Mouse (Mus musculus) heart, embryonic 12.5 days (tissue): ENCODE data around the gene R3hdm2. TPM values are rescaled to one million over a fixed set of nuclear protein-coding genes. Genes with fewer than 3 reads are reported as not detected.
A peak's percentile ranks its signal among the peaks of the same experiment; 100 is the strongest.

Source experiments
- ATAC-seq: fragments of 200-750 bp; cut with Nextera tagmentation; 2 replicates; pipeline ENCODE4 v1.8.0; 2017; ENCODE audit warnings: moderate TSS enrichment, moderate library complexity; ENCODE audit not compliant: insufficient number of reproducible peaks, low FRiP score
- H3K27ac ChIP-seq: fragments of 300-500 bp; sonication (generic); 2 replicates; pipeline ENCODE4 v1.5.1; 2016; ENCODE audit warnings: mild to moderate bottlenecking, moderate library complexity; ENCODE audit not compliant: poor library complexity, severe bottlenecking
- H3K27me3 ChIP-seq: fragments of 300-500 bp; sonication (generic); replicated peaks from 2 replicates; pipeline ENCODE4 v1.6.1; 2016; ENCODE audit warnings: mild to moderate bottlenecking, moderate library complexity
- H3K36me3 ChIP-seq: fragments of 300-500 bp; sonication (generic); 2 replicates; pipeline ENCODE4 v1.6.1; 2016; ENCODE audit warnings: mild to moderate bottlenecking, moderate library complexity
- H3K4me1 ChIP-seq: fragments of 300-500 bp; sonication (generic); replicated peaks from 2 replicates; pipeline ENCODE4 v1.6.1; 2016; ENCODE audit warnings: mild to moderate bottlenecking
- H3K4me2 ChIP-seq: fragments of 300-500 bp; sonication (generic); 2 replicates; pipeline ENCODE4 v1.6.1; 2016; ENCODE audit warnings: mild to moderate bottlenecking, moderate library complexity
- H3K4me3 ChIP-seq: fragments of 300-500 bp; sonication (generic); 2 replicates; pipeline ENCODE4 v1.5.1; 2016; ENCODE audit warnings: mild to moderate bottlenecking
- H3K9ac ChIP-seq: fragments of 300-500 bp; sonication (generic); 2 replicates; pipeline ENCODE4 v1.6.1; 2016; ENCODE audit warnings: mild to moderate bottlenecking, moderate library complexity
- H3K9me3 ChIP-seq: fragments of 300-500 bp; sonication (generic); replicated peaks from 2 replicates; pipeline ENCODE4 v1.6.1; 2016; ENCODE audit warnings: mild to moderate bottlenecking, moderate library complexity
- WGBS: fragments of 180-500 bp; shearing (Covaris S2); methylation state at CpG from one replicate; pipeline ENCODE4 v1.1.7; 2016; 5-methylcytosine and 5-hydroxymethylcytosine counted together
- polyA plus RNA-seq: library from polyadenylated mRNA; unstranded; fragments of >200 nt; fragmentation: Nextera tagmentation; extraction: Ambion mirVana; gene quantifications from 2 replicates; pipeline ENCODE4 v1.2.1, GENCODE M21; 2016

The R3hdm2 gene
- polyA plus RNA-seq, result 35.8 and 36.6 TPM in 2 replicates

DNA sequence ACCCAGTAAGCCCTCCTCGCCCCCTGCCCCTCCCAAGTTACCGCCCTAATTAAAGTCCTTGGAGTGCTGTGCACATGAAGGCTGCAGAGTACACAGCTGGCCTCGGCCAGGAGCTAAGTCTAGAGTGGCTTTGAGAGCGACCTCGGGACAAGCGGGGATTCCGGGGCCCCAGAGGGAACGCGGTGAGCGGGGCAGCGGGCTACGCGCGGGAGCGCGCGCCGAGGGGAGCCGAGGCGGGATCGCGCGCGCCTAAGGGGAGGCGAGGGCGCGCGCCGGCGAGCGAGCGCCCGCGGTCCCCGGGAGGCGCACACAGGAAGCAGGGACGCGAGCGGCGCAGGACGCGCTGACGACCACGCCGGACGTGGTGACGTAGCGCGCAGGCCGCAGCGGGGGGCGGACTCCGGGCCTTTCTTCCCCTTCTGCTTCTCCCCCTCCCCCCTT is at the start of gene R3hdm2:
TSS of gene R3hdm2 (plus strand) at position 77 of the 441 bp plus-strand sequence.
- under 1% methylated on average over 53 of the region's 53 CpGs for WGBS
- peak; percentile 96 for ATAC-seq
- peak within 1 kb of the TSS; percentile 93 for H3K27ac ChIP-seq
- H3K9ac ChIP-seq, result peak within 1 kb of the TSS; percentile 83
- 0 out of 2 replicates have a peak, but pooled peaks cover 2% of the 10 kb centered on the region for H3K9me3 ChIP-seq
- H3K27me3 ChIP-seq, result no peaks in the 10 kb centered on the region
- H3K4me3 ChIP-seq, result peak within 1 kb of the TSS; percentile 64
- H3K36me3 ChIP-seq, result no peaks in the 10 kb centered on the region
- peak within 1 kb of the TSS; percentile 76 for H3K4me2 ChIP-seq
- peaks cover 16% of the 10 kb centered on the region for H3K4me1 ChIP-seq

DNA sequence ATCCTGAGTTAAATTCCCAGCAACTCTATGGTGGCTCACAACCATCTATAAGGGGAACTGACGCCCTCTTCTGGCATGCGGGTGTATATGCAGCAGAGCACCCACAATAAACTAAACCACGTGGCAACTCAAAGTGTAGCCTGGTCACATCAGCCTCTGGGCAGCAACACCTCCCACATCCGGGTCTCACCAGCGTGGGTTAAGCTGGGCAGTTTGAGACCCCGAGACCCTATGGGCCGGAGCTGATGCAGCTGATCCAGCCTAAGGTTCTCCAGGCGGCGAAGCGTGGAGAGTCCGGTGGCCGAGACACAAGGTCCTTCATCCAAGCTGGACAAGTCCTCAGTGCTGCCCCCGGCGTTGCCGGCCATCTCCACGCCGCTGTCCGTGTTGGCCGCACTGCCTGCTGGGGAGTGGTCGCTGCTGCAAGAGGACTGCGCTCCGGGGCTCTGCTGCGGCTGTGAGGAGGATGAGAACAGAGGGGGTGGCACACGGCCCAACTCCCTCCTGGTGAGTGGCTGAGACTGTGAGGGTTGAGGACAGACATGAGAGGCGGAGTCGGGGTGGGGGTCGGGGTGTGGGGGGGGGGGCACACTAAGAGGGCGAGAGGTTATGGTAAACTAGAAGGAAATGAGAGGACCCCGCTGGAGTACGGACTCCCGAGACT is 47.8 kb upstream of the R3hdm2 start:
- H3K4me2 ChIP-seq, result peak overlapping the region; percentile 53
- H3K4me1 ChIP-seq, result no peaks in the 10 kb centered on the region
- 36% methylated on average over 30 of the region's 31 CpGs for WGBS
- no peak overlapping the region for H3K27ac ChIP-seq
- no peak for ATAC-seq
- peaks cover 63% of the 10 kb centered on the region for H3K27me3 ChIP-seq
- H3K9ac ChIP-seq, result no peak overlapping the region
- no peaks in the 10 kb centered on the region for H3K36me3 ChIP-seq
- no peaks in the 10 kb centered on the region for H3K9me3 ChIP-seq
- peak overlapping the region; percentile 22; the same call in 1 of the 2 replicates for H3K4me3 ChIP-seq

DNA sequence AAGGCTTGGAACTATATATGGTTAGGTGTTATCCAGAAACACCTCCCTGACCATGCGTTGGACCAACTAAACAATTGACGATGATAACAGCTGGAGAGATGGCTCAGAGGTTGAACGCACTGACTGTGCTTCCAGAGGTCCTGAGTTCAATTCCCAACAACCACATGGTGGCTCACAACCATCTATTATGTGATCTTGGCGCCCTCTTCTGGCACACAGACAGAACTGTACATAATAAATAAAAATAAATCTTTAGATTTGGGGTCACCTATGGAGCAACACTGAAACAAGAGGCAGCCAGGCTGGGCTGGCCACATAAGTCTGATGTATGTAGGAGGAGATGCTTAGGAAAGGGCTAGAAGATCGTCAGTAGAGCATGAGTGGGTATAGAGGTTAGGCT is 47.0 kb upstream of the R3hdm2 start:
- Histone ChIP-seq H3K27ac (no peak overlapping the region), H3K4me1 (no peaks in the 10 kb centered on the region), H3K4me2 (no peak overlapping the region), H3K36me3 (no peaks in the 10 kb centered on the region), H3K4me3 (no peak overlapping the region), H3K9ac (no peak overlapping the region), H3K9me3 (no peaks in the 10 kb centered on the region), H3K27me3 (peaks cover 63% of the 10 kb centered on the region)
- no peak for ATAC-seq
- WGBS, result 56% methylated on average over 5 of the region's 5 CpGs

DNA sequence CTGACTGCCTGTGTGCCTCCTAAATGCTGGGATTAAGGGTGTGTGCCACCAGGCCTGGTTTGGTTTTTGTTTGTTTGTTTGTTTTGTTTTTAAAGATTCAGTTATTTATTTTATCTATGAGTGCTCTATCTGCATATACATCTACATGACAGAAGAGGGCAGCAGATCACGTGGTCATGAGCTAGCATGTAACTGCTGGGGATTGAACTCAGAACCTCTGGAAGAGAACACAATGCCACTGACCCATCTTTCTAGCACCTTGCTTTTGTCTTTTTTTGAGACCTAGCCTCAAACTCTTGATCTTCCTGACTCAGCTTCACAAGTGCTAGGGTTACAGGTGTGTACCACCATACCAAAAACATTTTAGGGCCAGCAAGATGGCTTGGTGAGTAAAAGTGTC is 44.9 kb upstream of the R3hdm2 start:
- Histone ChIP-seq H3K4me2 (no peak overlapping the region), H3K4me3 (no peak overlapping the region), H3K4me1 (peaks cover 11% of the 10 kb centered on the region), H3K27me3 (peaks cover 55% of the 10 kb centered on the region), H3K9me3 (no peaks in the 10 kb centered on the region), H3K27ac (no peak overlapping the region), H3K9ac (no peak overlapping the region), H3K36me3 (no peaks in the 10 kb centered on the region)
- 59% methylated on average over 1 of the region's 1 CpGs for WGBS
- ATAC-seq, result no peak

DNA sequence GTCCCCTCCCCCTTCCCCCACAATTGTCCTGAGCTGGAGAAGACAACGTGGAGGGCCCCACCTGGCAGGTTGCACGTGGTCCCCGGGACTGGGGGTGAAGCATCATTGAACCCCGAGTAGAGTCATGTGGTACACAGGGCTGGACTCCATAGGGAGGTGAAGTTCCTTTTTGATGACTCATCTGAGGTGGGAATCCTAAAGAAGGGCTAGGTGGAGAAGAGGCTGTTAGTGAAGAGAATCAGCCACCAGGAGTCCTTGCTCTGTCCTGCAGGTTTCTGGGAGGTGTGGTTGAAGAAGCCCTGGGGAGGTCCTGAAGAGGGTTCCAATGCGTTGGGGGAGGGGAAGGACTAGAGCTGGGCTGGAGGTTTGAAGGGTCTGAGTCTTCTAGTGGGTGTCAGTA is 43.2 kb upstream of the R3hdm2 start:
- 59% methylated on average over 5 of the region's 5 CpGs for WGBS
- no peak for ATAC-seq
- no peak overlapping the region for H3K4me2 ChIP-seq
- peaks cover 55% of the 10 kb centered on the region for H3K27me3 ChIP-seq
- no peak overlapping the region for H3K4me3 ChIP-seq
- H3K4me1 ChIP-seq, result peaks cover 26% of the 10 kb centered on the region
- H3K27ac ChIP-seq, result no peak overlapping the region
- no peaks in the 10 kb centered on the region for H3K9me3 ChIP-seq
- H3K36me3 ChIP-seq, result no peaks in the 10 kb centered on the region
- H3K9ac ChIP-seq, result no peak overlapping the region

DNA sequence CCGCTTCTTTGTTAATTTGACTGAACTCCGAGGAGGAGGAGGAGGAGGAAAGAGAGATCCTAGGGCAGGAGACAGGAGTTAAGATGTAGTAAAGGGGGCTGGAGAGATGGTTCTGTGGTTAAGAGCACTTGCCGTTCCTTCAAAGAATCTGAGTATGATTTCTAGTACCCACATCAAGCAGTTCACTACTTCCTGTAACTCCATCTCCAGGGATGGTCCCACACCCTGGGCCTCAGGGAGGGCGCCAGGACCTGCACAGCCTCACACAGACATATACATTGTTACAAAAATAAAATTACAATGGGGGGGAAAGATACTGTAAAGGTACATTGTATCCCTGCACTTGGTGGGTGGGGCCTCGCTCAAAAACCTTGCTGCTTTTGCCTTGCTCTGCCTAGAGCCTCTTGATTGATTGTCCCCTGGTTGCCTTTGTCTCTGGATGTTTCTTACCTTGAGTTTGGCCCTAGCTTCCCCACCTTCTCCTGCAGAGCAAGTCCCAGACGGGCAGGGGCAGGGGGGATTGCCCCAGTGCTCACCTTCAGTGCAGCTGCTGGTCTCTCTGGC is 42.5 kb upstream of the R3hdm2 start:
- Histone ChIP-seq H3K27ac (no peak overlapping the region), H3K36me3 (no peaks in the 10 kb centered on the region), H3K4me2 (no peak overlapping the region), H3K4me1 (peaks cover 32% of the 10 kb centered on the region), H3K9me3 (no peaks in the 10 kb centered on the region), H3K9ac (no peak overlapping the region), H3K27me3 (peaks cover 51% of the 10 kb centered on the region), H3K4me3 (no peak overlapping the region)
- ATAC-seq, result no peak
- WGBS, result 76% methylated on average over 6 of the region's 6 CpGs

DNA sequence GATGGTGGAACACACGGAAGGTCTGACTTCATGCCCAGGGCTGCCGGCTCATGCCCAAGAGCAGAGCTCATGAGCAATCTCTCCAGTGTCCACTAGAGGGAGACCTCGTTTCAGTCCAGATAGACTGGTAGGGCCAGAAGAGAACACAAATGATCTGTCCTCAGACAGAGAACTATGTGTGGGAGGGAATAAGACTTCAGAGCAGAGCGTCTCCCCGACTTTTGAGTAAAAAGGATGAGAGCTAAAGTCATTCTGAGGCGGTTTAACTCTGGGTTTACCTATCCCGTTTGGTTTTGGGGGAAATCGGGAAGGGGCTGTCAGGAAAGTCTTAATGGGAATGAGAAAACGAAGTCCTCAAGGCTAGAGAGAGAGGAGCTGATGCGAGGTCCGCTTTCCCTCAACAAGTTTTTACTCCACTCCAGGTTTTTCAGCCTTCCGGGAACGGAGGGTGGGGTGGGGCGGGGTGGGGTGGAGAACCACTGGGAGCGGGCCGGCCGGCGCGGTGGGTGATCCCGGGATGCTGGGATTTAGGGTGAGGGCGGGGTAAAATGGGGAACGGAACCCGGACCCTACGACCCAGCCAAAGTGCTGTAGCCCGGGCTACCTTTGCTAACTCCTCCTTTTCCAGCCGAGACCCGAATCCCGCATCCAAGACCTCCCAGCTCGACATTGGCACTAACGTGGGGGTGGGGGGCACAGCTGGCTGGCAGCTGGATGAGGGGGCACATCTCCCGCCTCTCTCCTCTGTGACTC is 41.0 kb upstream of the R3hdm2 start:
- peaks cover 50% of the 10 kb centered on the region for H3K27me3 ChIP-seq
- under 1% methylated on average over 31 of the region's 31 CpGs for WGBS
- no peak overlapping the region for H3K27ac ChIP-seq

DNA sequence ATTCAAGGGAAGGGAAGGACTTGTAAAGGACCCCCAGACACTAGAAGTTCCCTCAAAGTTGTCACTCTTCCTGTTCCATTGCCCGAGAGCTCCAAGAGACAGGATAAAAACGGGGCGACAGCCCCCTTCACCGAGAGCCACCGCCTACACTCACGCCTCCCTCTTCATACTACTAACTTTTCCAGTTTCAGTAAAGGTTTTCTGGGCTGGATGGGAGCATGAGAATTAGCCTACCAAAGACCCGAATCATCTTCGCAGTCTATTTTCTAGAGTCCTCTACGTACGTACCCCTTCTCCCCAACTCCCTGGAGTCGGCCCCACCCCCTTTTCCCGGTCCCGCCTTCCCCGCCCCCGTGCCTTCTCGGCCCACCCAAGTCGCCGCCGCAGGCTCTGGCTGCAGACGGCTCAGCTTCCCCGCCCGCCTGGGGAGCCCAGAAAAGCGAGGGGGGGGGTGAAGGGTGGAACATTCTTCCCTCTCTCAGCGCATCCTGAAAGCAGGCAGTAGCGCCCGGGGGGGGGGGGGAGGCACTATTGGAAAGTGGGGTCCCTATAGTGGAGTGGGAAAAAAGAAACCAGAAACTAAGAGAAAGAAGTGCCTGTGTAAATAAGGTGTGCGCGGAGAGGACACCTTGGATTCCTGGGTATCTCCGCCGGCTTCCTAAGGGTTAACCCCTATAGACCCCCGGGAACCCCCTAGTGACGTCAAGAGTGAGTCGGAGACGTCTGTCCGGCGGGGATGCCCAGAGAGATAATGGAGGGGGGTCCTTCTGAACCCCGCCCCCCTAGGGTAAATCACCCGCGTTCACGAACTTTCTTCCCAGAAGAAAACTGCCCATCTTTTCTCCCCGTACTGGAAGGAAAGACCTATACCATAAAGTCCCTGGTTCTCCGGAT is 40.2 kb upstream of the R3hdm2 start:
- no peak overlapping the region for H3K27ac ChIP-seq
- H3K4me2 ChIP-seq, result peak overlapping the region; percentile 92
- H3K4me3 ChIP-seq, result peak overlapping the region; percentile 48
- H3K4me1 ChIP-seq, result peaks cover 32% of the 10 kb centered on the region
- H3K27me3 ChIP-seq, result peaks cover 50% of the 10 kb centered on the region
- peak overlapping the region; percentile 58 for H3K9ac ChIP-seq
- H3K36me3 ChIP-seq, result no peaks in the 10 kb centered on the region
- H3K9me3 ChIP-seq, result no peaks in the 10 kb centered on the region
- ATAC-seq, result peak; percentile 40; the same call in 1 of the 2 replicates
- whole genome bisulfite sequencing, result under 1% methylated on average over 42 of the region's 42 CpGs

More for the DNA sequence above, 41.0 kb upstream of the R3hdm2 start:
- no peaks in the 10 kb centered on the region for H3K9me3 ChIP-seq
- H3K9ac ChIP-seq, result peak overlapping the region; percentile 58
- peaks cover 32% of the 10 kb centered on the region for H3K4me1 ChIP-seq
- H3K4me3 ChIP-seq, result peak overlapping the region; percentile 48
- H3K36me3 ChIP-seq, result no peaks in the 10 kb centered on the region
- ATAC-seq, result peak; percentile 68
- H3K4me2 ChIP-seq, result peak overlapping the region; percentile 92

DNA sequence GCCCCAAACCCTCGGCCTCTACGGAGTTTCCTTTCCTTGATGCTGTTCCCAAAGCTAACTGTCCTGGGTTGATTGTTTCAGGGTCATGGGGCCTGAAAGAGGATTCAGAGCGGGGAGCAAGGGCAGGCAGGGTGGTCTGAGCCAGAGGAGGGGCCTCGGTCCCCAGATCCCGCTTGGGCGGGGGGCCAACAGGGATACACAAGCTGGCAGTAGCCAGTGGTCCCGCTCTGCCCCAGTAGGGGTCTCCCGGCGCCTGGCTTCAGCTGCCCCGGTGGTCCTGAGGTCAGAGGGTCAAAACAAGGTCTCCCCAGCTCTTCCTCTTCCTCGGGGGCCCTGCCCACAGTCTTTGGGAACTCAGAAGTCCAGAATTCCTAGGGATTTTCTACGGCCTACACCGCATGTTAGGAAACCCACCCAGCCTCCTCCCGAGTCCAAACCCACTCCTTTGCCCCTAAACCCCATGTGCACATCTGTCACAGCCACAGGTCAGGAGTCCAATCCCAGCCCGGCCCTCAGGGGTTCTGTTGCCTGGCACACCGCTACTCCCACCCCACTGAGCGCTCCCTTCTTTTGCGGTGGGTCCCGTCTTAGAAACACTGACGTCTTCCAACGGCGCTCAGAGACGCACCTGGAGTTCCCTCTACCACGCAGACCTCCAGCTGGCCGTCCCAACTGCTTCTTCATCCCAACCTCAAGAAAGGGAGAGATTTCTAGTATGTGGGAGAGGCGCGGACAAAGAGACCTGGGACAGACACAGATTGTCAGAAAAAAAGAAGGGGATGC is 39.4 kb upstream of the R3hdm2 start:
- 1% methylated on average over 27 of the region's 27 CpGs for WGBS

DNA sequence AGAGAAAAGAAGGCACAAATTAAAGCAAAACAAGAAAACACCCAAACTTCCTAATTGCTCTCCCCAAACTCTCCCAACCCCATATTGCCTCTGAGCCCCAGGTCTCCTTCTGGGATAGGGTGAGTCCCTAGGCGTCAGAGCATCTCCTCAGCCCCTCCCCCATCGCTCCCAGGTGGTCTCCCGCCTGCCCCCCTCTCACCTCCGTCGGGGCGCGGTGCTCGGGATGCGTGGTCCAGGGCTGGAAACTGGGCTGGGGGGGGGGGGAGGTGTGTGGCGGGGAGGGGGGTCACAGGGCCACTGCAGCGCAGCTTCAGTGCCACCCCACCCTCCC is 38.8 kb upstream of the R3hdm2 start:
- ATAC-seq, result no peak
- Histone ChIP-seq H3K36me3 (no peaks in the 10 kb centered on the region), H3K4me2 (peak overlapping the region; percentile 92), H3K9me3 (no peaks in the 10 kb centered on the region), H3K4me1 (peaks cover 32% of the 10 kb centered on the region), H3K27ac (no peak overlapping the region), H3K9ac (peak overlapping the region; percentile 64; the same call in 1 of the 2 replicates), H3K27me3 (peaks cover 49% of the 10 kb centered on the region), H3K4me3 (peak overlapping the region; percentile 48)
- 0% methylated on average over 9 of the region's 11 CpGs for WGBS

More for the DNA sequence above, 39.4 kb upstream of the R3hdm2 start:
- no peaks in the 10 kb centered on the region for H3K36me3 ChIP-seq
- no peak overlapping the region for H3K27ac ChIP-seq
- H3K4me3 ChIP-seq, result peak overlapping the region; percentile 48
- peak overlapping the region; percentile 92 for H3K4me2 ChIP-seq
- H3K27me3 ChIP-seq, result peaks cover 50% of the 10 kb centered on the region
- H3K9ac ChIP-seq, result 0 out of 2 replicates have a peak overlapping the region, but pooled peaks have one; percentile 58
- H3K9me3 ChIP-seq, result no peaks in the 10 kb centered on the region
- H3K4me1 ChIP-seq, result peaks cover 32% of the 10 kb centered on the region
- ATAC-seq, result no peak
